27 mouse cellular contexts compared by ENCODE assay signal in the genomic region with DNA sequence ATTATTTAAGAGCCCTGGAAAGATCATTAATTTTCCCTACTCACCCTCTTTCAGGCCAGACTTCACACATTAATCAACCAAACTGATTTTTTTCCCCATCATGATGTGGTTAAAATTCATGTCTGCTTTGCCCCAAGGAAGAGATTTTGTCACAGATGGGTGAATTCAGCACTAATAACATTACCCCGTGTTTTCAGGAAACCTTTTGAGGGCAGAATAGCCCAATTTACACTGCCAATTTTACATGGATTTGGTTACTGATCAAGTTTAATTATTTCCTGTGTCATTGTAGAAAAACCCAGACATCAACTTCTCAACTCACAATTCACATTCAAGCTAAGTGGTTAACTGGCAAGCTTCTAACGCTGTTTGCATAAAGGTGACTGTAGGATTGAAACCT.
DNase-seq lines count a peak whose midpoint lies in the region; ATAC-seq and TF ChIP-seq lines count a peak whose summit lies in the region.
"Had no signal": no experiment of that assay in that cellular context is flagged by ENCODE, and none has a peak within 500 bp of the region (broad histone marks: within the 10 kb centered on the region; RNA-seq: fewer than 3 reads in every experiment).

No protein-coding gene starts in this region.

- TF ChIP-seq CTCF in Patski (IDR thresholded peaks at IDR 0.05), result no peak

- H3K27ac ChIP-seq in forebrain, embryonic 15.5 days (replicated peaks), result no peak overlapping the region
- no peak overlapping the region for H3K27ac ChIP-seq in forebrain, embryonic 13.5 days
- H3K27ac ChIP-seq: embryonic facial prominence, embryonic 12.5 days; embryonic facial prominence, embryonic 15.5 days; forebrain, embryonic 12.5 days; heart, embryonic 15.5 days; hindbrain, embryonic 13.5 days; intestine, embryonic 15.5 days had no signal

- in situ Hi-C loops in Patski (cut with MboI; ENCODE audit: low pct_unique_long_range_greater_than_20kb), result no loop called here

- no peak overlapping the region for H3K4me3 ChIP-seq in forebrain, embryonic 15.5 days
- H3K4me3 ChIP-seq in forebrain, embryonic 13.5 days, result no peak overlapping the region
- H3K4me3 ChIP-seq: embryonic facial prominence, embryonic 12.5 days; embryonic facial prominence, embryonic 15.5 days; forebrain, embryonic 12.5 days; heart, embryonic 12.5 days; heart, embryonic 15.5 days; hindbrain, embryonic 13.5 days; intestine, embryonic 15.5 days had no signal

- no peaks in the 10 kb centered on the region for H3K4me1 ChIP-seq in forebrain, embryonic 15.5 days
- no peaks in the 10 kb centered on the region for H3K4me1 ChIP-seq in forebrain, embryonic 13.5 days
- H3K4me1 ChIP-seq: embryonic facial prominence, embryonic 12.5 days; embryonic facial prominence, embryonic 15.5 days; forebrain, embryonic 12.5 days; heart, embryonic 12.5 days; heart, embryonic 15.5 days; hindbrain, embryonic 13.5 days; intestine, embryonic 15.5 days had no signal

- 32% methylated on average over 2 of the region's 2 CpGs for WGBS in forebrain, embryonic 15.5 days
- WGBS in forebrain, embryonic 13.5 days, result 46% methylated on average over 2 of the region's 2 CpGs

- H3K9me3 ChIP-seq in forebrain, embryonic 15.5 days, result no peaks in the 10 kb centered on the region
- H3K9me3 ChIP-seq in forebrain, embryonic 13.5 days (replicated peaks), result no peaks in the 10 kb centered on the region
- H3K9me3 ChIP-seq: embryonic facial prominence, embryonic 12.5 days; embryonic facial prominence, embryonic 15.5 days; forebrain, embryonic 12.5 days; heart, embryonic 15.5 days; hindbrain, embryonic 13.5 days; intestine, embryonic 15.5 days had no signal

- peak; percentile 7 for DNase-seq in kidney, adult 9 months
- no peak for DNase-seq in kidney, adult 8-10 months
- peak; percentile 53 for DNase-seq in Patski (ENCODE audit: low read depth, low spot score)
- no peak for DNase-seq in urinary bladder, postnatal 10 days (ENCODE audit: low spot score)
- DNase-seq: adrenal gland, adult 2 months; adrenal gland, postnatal 14 days; cerebellum, adult 11-12 months; cerebellum, adult 8-10 months; cerebellum, postnatal 10 days; cerebellum, postnatal 36 days; embryo, embryonic 11 days; gastrocnemius, postnatal 25 days; heart, adult 18-20 months; heart, postnatal 10 days; heart, postnatal 4 days; kidney, adult 11 months had no signal

- no peaks in the 10 kb centered on the region for H3K36me3 ChIP-seq in forebrain, embryonic 15.5 days
- H3K36me3 ChIP-seq in forebrain, embryonic 13.5 days (ENCODE audit: poor library complexity, severe bottlenecking), result no peaks in the 10 kb centered on the region
- H3K36me3 ChIP-seq: embryonic facial prominence, embryonic 12.5 days; embryonic facial prominence, embryonic 15.5 days; forebrain, embryonic 12.5 days; heart, embryonic 12.5 days; heart, embryonic 15.5 days; hindbrain, embryonic 13.5 days; intestine, embryonic 15.5 days had no signal

- POLR2A ChIA-PET in Patski (lab: Charles Lee), result no interaction called here

- H3K9ac ChIP-seq in forebrain, embryonic 15.5 days (replicated peaks), result no peak overlapping the region
- H3K9ac ChIP-seq in forebrain, embryonic 13.5 days, result no peak overlapping the region
- H3K9ac ChIP-seq: embryonic facial prominence, embryonic 12.5 days; embryonic facial prominence, embryonic 15.5 days; forebrain, embryonic 12.5 days; heart, embryonic 12.5 days; heart, embryonic 15.5 days; hindbrain, embryonic 13.5 days; intestine, embryonic 15.5 days had no signal

- no peak overlapping the region for H3K4me2 ChIP-seq in forebrain, embryonic 15.5 days (replicated peaks)
- H3K4me2 ChIP-seq in forebrain, embryonic 13.5 days, result no peak overlapping the region
- H3K4me2 ChIP-seq: embryonic facial prominence, embryonic 12.5 days; embryonic facial prominence, embryonic 15.5 days; forebrain, embryonic 12.5 days; heart, embryonic 12.5 days; heart, embryonic 15.5 days; hindbrain, embryonic 13.5 days; intestine, embryonic 15.5 days had no signal

- CTCF ChIA-PET in Patski (lab: Charles Lee), result no interaction called here

- ATAC-seq in forebrain, embryonic 15.5 days (replicated peaks), result peak; percentile 23; the same call in 1 of the 2 replicates
- no peak for ATAC-seq in forebrain, embryonic 13.5 days
- no peak for ATAC-seq in Patski
- ATAC-seq: CD4-positive, CD25-positive, alpha-beta regulatory T cell, adult 4 months; hindbrain, embryonic 16.5 days; intestine, embryonic 15.5 days had no signal

- H3K27me3 ChIP-seq in forebrain, embryonic 15.5 days, result no peaks in the 10 kb centered on the region
- no peaks in the 10 kb centered on the region for H3K27me3 ChIP-seq in forebrain, embryonic 13.5 days
- no peaks in the 10 kb centered on the region for H3K27me3 ChIP-seq in Patski
- H3K27me3 ChIP-seq: embryonic facial prominence, embryonic 12.5 days; embryonic facial prominence, embryonic 15.5 days; forebrain, embryonic 12.5 days; heart, embryonic 12.5 days; heart, embryonic 15.5 days; hindbrain, embryonic 13.5 days; intestine, embryonic 15.5 days had no signal

Comparison
In these comparisons a context has a peak if more than half of its experiments do, and no peak if none do; other contexts are left out.
1. DNase-seq: peak in kidney, adult 9 months (single experiment) and Patski (single experiment); none in kidney, adult 8-10 months (0 of 2) and urinary bladder, postnatal 10 days (single experiment).